Mouse (Mus musculus): ENCODE data around the gene Tmem56.

Gene Tmem56

DNA sequence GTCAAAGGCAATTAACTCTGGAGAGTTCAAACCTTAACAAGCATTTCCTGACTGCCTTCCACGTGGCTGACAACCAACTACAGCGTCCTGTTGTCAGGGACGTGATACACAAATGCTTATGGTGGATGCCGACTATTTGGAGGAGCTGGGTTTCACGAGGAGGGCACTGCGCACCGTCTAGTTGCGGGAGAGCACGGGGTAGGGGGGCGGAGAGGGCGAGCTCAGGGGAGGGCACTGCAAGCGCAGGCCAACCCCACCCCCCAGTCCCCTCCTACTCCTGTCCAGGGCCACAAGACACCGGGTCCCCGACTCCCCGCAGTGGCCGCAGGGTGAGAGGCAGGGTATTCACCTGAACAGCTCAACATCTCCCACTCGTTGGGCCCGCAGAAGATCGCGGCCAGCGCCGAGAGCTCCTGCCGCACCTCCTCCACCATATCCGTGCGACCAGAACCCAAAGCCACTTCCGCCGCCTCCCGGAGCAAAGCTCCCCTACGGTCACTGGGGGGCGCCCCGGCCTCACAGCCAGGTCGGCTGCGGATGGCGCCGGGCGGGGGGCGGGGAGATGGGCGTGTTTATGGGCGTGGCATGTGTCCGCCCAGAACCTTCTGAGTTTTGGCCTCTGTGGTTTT is 111.5 kb downstream of the Tmem56 start, which contains the start of gene Rwdd3:
Gene Rwdd3, minus strand, starts transcription at position 453 of the 629 bp plus-strand sequence.
- in situ Hi-C loops (cut with MseI, MboI), result loop anchor here (5.0 to 25.0 kb wide), 4 partner anchors 113 to 341 kb away; partner anchors contain the start of gene Tmem56 (in 1 of the 2)

DNA sequence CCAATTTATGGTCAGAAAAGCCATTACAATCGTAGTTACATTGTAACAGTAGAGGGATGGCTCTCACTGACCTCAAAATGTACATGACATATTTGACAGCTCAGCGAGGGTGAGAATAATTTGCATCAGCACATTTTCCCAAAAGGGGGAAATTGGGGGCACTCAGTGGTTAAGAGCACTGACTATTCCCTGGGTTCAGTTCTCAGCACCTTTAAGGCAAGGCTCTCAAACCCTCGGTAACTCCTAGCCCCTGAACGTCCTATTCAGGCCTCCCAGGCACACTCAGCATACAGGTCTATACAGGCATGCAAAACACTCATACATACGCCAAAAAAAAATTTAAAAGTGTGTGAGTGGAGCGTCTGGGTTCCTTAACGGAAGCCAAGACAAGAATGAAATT is 112.3 kb downstream of the Tmem56 start:
- in situ Hi-C loops (cut with MseI, MboI), result loop anchor here (5.0 to 25.0 kb wide), 4 partner anchors 114 to 342 kb away; partner anchors contain the start of gene Tmem56 (in 1 of the 2)

DNA sequence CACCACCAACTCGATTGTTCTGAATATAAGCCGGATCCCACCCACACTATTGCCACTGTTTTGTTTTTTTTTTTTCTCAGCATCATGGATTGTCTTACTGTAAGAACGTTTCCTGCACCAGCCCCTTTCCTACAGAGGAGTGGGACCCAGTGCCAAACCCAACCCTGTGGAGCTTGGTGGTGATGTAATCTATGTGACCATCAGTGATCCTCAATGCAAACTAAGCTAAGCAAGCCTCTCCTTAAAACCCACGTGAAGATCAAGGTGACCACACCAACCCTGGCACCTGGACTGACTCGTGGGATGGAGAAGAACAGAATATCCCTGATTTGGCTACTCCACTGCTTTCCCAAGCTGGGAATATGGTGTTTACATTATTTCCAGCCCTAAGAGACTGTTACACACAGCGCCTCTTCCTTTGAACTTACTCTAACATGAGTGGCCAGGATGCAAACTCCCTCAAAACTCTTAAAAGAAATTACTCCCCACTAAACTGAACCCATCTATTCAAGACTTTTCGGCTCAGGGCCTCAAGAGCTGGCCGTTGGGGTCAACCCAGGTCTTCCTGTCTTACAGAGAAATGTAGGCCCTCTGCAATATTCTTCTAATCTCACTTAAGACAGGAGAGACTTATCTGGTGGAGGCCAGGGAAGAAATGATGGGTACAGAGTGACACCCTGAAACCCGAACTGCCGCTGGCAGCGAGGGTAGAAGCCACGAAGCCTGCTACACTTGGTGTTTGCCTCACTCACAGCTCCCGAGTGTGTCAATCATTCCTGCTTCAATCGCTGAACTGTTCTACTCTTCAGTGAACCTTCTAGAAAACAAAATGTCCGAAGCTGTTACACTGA is 113.6 kb downstream of the Tmem56 start:
- in situ Hi-C loops (cut with MseI, MboI), result loop anchor here (25.0 kb wide), 2 partner anchors 318 to 343 kb away; no protein-coding TSS in a partner anchor

DNA sequence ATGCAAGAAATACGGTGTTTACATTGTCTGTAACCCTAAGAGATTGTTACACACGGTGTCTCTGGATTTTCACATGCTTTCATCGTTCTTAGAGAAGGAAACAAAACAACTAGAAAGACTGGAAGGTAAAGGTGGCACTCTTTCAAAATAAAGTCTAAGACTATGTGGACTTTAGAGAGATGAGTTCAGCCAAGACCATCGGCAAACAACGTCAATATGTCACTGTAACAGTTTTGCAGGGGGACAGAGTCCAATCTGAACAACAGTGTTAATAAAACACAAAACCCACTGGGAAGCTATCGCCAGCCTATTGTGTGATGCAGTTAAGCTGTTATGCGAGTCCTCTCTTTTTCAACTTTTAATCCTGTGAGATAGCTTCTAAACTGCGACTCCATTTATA is 114.3 kb downstream of the Tmem56 start:
- in situ Hi-C loops (cut with MseI, MboI), result loop anchor here (25.0 kb wide), 2 partner anchors 319 to 344 kb away; no protein-coding TSS in a partner anchor

DNA sequence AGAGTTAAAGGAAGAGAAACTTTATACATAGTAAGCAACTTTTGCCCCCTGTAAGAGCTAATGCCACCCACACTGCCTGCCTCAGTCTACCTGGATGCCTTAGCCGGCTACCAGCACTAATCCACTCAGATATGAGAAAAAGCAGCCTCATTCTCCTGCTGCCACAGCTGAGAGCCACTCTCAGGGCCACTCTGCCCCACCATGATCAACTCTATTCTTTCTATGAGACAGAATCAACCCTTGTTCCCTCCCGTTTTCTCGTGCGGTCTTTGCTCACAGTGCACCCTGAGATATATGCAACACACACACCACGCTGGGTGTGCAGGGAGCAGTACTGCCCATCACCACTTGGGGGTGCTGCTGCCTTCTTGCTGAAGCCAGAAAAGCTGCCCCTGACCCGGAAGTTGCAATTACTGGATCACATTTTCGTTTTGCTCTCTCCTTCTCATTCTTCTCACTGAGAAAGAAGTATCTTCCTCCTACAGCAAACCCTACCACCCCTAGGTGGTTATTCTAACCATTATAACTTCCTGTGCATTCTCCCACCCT is 119.6 kb downstream of the Tmem56 start:
- in situ Hi-C loops (cut with MseI, MboI), result loop anchor here (25.0 kb wide), 2 partner anchors 324 to 349 kb away; no protein-coding TSS in a partner anchor

DNA sequence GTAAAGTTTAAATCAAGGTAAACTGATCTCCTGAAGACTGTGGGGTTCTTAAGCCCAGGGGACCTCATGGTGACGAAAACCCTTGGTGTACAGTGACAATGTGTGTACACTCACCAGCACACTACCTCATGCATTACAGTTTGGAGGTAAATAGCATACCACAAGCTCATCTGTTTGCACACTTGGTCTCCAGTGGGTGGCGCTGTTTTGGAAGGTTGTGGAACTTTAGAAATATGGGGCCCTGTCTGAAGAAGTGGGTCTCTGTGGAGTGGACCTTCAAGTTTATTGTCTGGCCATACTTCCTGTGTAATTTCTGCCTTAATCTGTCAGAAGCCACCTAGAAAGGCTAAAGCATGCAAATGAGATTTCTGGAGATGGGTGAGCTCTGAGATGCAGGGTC is 121.2 kb downstream of the Tmem56 start:
- in situ Hi-C loops (cut with MseI, MboI), result loop anchor here (25.0 kb wide), 2 partner anchors 326 to 351 kb away; no protein-coding TSS in a partner anchor

DNA sequence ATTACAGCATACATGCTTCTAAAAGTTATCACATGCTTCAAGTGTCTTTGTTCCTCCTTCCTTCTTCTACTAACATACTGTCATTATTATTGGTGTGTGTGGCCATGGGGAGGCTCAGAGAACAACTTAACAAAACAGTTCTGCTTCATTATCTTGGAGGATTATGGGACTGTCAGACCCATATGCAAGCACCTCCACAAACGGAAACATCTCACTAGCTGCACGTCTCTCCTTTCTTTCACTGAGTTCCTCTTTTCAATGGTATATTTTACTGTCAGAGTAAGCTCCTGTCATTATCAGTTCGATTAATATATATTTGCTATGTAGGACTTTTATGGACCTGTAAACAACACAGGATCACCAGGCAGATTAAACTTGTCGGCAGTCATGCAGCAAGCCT is 122.5 kb downstream of the Tmem56 start:
- in situ Hi-C loops (cut with MseI, MboI), result loop anchor here (25.0 kb wide), 2 partner anchors 327 to 352 kb away; no protein-coding TSS in a partner anchor

DNA sequence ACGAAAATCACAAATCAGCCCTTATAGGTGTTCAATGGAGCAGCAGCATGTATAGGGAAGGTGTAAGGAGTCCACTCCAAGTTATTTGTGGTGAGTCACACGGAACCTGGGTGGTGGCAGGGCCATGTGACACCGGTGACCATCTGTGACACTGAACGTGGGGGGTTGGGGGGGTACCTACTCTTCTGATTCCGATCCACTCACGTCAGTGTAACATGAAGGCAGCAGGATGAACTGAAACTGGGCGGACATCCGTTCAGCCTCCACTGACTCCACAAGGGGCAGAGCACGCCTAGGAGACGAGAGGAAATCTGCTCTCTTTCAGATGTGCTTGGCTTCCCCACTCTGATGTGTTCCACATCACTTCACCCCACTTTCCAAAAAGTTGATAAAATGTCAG is 123.3 kb downstream of the Tmem56 start:
- in situ Hi-C loops (cut with MseI, MboI), result loop anchor here (25.0 kb wide), 2 partner anchors 328 to 353 kb away; no protein-coding TSS in a partner anchor

DNA sequence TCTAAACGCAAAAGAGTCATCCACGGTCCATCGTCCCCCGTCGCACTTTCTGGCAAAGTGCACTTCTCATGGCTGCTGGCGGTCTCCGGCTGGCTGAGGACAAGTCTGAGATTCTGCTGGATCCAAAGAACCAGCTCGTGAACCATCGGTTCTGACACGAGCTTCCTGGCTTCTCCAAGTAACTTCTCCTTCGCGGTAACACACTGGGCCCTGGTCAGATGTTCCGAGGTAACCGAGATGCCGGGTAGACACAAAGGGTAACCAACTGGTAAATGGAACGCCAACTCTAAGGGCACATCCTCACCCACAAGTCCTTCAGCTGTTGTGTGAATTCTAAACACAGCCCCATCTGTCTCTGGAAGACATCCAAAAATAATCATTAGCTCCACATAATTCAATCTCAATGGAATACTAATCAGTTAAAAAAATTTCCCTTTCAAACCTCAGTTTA is 124.0 kb downstream of the Tmem56 start:
- in situ Hi-C loops (cut with MseI, MboI), result loop anchor here (25.0 kb wide), 2 partner anchors 328 to 353 kb away; no protein-coding TSS in a partner anchor

DNA sequence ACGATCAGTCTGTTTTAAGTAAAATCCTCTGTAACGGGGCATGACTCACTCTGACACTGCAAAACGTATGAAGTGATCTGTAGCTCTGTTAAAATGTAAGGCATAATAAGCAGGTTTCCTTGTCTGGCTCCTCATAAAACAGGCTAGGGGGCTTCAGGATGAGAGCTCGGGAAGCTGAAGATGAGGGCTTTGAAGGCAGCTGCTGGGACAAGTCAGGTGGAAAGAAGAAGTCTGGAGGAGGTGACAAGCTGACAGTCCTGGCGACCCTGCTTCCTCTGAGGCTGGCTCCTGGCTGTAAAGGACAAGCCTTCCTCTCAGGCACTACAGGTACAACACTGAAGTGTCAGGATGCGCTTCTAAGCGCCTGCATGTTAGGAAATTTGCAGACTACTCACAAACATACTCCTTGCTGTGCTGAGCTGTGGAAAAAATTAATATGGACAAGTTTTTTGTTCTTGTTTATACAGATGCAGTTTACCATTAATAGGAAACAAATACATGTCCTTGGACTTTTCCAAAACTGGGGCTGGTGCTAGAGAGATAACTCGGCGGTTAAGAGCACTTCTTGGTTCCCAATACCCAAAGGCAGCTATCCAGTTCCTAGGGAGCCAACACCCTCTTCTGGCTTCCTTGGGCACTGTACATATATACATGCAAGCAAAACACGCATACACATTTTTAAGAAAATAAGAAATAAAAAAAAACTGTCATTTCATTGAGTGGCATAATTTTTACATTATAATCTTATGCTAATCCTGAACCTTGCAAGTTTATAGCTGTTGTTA is 125.2 kb downstream of the Tmem56 start:
- in situ Hi-C loops (cut with MseI, MboI), result loop anchor here (25.0 kb wide), 2 partner anchors 330 to 355 kb away; no protein-coding TSS in a partner anchor

DNA sequence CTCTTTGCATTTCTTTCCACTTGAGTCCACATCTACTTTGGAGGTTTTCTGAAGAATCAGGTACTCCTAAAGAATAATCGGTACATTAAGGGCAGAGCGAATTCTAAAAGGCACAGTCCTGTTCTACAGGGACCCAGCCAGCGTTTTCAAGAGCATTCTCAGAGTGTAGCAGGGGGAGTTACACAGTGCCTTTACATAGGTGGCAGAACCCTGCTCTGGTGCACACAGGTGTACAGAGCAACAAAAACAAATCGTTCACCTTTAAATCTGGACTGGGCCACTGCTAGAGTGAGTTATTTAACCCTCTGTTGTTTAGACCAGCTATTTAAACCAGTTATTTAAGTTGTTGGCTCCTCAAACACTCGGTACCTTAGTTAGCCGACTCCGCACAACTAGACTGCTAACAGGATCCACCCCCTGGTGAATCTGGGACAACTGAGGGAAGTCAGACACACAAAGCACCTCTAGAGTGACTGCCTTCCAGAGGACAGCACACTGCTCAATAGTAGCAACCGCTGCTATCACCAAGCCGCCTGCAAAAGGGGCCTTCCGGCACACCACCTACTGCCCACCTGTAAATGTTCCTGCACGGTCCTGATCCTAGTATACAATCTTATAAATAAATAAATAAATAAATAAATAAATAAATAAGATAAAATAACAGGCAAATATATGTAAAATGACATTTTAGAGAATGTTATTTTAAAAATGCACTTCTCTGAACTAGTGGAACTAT is 126.3 kb downstream of the Tmem56 start:
- in situ Hi-C loops (cut with MseI, MboI), result loop anchor here (25.0 kb wide), 2 partner anchors 331 to 356 kb away; no protein-coding TSS in a partner anchor

DNA sequence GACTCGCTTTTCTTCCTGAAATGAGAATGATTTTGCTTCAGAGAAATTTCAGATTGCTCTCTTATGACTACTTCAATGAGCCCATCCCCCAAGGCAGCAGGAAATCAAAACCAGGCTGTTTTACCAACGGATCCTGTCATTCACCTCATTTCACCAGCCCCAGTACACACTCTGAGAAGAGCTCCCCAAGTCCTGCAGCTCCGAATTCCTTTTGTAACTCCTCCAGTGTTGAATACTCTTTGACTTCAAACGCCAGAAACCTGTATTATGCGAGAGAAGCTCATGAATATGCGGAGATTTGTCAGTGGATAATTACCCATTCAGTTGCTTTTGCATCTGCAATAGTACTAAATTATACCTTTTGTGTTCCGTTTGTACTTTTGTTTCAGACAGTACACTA is 126.9 kb downstream of the Tmem56 start:
- in situ Hi-C loops (cut with MseI, MboI), result loop anchor here (25.0 kb wide), 2 partner anchors 331 to 356 kb away; no protein-coding TSS in a partner anchor
